Mouse (Mus musculus) spleen, postnatal 36 days (tissue): Measurements from ENCODE around the gene Wdr26.

Experiments
- DNase-seq, 2 experiments: peaks; one replicate each; pipeline ENCODE4 v3.0.0; 2022; ENCODE audit warnings: low spot score in 2 of 2, mixed read lengths in 1 of 2

Wdr26 gene

GRCm38 (mm10) chr1:181237332-181237731 lies 25.5 kb upstream of the Wdr26 start:
- peak; percentile 80 to 82 for DNase-seq

DNA sequence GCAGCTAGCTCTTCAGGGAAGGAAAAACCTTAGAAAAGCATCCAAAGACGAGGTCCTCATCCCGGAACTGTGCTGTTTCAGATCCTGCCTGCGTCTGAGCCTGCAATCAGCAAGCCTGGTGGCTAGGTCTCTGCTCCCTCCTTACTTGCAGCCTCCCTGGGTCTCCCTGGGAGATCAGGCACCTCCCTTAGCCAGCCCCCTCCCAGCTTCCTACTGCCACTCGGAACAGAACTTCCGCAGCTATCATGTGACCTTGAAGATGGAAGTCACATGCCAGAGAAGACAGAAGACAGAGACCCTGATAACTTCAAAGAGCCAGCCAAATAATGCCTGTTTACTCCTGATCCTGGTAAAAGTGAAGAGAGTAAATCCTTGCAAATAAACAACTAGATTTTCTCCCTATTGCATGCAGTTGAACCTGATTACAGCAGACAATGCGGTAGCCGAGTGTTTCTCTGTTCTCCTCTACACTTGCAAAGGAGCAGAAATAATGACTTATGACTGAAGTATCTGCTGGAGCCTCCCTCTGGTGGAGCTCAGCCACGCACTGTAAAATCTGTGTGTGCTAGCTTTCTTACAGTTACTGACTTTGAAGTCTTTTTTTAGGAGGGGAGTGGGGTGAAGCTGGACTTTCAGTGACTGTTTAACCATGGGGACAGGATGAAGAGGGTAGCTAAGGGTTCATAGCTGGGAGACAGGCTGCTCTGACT lies 22.7 kb upstream of the Wdr26 start:
- peak; percentile 60 to 65 for DNase-seq

- no peak for DNase-seq
These were observed 21.9 kb upstream of the Wdr26 start for GRCm38 (mm10) chr1:181233734-181234133.

GRCm38 (mm10) chr1:181232307-181233027 lies 20.7 kb upstream of the Wdr26 start:
- peak; percentile 68 to 79 for DNase-seq

- DNase-seq, result no peak
These were observed 20.0 kb upstream of the Wdr26 start for GRCm38 (mm10) chr1:181231821-181232220.

DNA sequence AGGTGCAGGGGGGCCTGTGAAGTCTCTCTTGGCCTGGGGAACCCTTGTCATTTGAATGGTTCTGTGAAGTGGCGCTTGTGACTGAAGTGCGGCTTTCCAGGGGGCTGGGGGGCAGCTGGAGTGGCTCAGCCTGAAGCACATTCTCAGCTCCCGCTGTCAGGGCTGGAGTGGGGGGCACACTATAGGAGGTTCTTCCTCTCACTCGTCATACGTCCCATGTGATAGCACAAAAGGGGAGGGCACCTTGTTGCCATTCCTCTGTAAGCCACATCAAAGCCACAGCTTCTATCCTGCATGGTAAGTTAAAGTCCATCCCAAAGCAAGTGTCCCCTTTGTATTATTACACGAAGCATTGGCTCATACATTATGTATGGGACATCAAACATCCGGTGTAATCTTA lies 19.5 kb upstream of the Wdr26 start:
- no peak for DNase-seq

DNA sequence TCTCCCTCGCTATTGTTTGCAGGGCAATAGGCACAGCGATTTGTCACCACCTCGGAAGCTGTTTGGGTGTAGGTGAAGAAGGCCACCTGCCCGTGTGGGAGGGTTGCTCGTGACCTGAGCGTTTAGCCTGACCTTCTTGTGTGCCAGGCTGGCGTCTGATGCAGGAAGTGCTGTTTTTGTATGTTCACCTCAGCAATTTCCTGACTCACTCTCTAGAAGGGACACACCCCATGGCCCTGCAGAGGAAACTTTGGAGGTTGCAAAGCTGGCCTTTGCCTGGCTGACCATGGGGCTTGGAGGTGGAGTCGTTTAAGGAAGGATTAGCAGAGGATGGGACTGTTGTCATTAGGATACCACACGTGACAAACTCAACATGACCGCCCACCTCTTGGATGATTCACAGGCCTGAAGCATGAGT lies 18.9 kb upstream of the Wdr26 start:
- DNase-seq, result peak; percentile 78 to 80

DNA sequence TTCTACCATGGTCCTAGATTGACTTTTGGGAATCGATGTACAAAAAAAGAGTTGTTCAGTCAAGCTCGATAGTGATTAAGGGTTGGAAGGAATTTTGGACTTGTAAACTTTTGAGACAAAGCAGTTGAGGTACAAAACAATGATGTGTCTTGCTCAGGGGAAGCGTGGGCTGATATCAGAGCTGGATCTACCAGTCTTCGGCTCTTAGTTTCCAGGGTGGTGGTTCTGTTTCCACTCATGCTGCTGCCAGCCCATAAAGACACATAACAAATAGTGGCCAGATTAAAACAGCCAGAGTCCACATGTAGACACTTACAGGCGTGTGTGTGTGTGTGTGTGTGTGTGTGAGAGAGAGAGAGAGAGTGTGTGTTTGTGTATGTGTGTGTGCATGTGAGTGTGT lies 17.2 kb upstream of the Wdr26 start:
- no peak for DNase-seq

- no peak for DNase-seq
These were observed 16.8 kb upstream of the Wdr26 start for GRCm38 (mm10) chr1:181228591-181228990.

- DNase-seq, result peak; percentile 60 to 62
These were observed 16.0 kb upstream of the Wdr26 start for GRCm38 (mm10) chr1:181227804-181228203.

DNA sequence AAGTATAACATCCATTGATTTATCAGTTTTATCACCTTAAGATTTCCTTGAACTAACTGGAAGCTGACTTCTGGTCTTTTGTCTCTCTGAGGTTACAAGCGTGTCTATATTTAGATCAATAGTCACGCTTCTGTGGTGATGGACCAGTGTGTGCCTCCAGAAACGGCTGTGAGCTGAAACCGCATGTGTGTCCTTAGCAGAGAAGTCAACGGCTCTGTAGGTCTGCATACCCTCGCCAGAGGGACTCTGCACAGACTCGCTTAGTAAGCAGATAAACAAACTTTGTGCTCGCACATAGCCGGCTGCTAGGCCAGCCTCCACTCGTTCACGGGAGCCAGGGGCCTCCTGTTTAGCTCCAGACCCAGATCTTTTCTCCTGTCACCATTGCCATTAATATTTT lies 15.0 kb upstream of the Wdr26 start:
- DNase-seq, result peak; percentile 56 to 62

DNA sequence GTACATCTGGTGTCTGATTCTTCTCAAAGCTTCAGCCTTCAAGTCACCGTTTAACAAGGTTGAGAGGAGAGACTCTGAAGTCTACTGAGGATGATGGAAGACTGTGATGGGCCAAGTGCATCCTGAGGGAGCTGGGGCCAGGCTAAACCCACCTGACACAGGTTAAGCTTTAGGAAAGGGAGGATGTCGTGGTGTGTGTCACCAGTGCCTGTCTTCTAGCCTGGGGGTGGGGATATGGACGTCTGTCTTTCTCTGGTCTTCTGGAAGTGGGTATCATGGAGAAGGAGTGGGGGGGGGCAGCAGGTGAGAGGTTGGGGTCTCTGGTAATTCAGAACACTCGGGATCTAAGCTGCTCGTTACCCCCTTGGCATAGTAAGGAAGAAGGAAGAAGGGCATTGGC lies 13.5 kb upstream of the Wdr26 start:
- no peak for DNase-seq

GRCm38 (mm10) chr1:181222041-181222440 lies 10.2 kb upstream of the Wdr26 start:
- DNase-seq, result no peak

GRCm38 (mm10) chr1:181216315-181216714 lies 4.5 kb upstream of the Wdr26 start:
- DNase-seq, result peak; percentile 45 to 63

- DNase-seq, result no peak
These were observed 2.7 kb upstream of the Wdr26 start for GRCm38 (mm10) chr1:181214296-181215035.

DNA sequence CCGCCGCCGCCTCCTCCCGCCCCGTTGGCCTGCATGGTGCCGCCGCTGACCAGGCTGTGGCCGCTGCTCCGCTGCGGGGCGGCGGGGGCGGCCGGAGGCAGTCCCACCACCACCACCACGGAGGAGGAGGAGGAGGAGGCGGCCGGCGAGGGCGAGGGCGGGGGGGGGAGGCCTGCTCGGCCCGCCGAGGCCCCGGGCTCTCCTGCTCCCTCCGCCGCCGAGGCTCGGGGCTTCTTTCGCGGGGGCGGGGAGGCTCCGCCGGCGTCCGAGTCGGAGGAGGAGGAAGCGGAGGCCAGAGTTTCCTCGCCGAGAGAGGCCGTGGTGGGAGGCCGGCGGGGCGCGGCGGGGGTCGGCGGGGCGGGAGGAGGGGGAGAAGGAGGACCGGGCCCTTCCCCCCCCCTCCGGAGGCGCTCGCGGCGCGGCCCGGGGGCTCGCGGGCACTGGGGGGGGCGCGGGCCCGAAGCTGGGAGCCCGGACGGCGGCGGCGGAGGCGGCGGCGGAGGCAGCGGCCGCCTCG lies 340 bp downstream of the Wdr26 start:
- peak; percentile 31 to 41 for DNase-seq

DNA sequence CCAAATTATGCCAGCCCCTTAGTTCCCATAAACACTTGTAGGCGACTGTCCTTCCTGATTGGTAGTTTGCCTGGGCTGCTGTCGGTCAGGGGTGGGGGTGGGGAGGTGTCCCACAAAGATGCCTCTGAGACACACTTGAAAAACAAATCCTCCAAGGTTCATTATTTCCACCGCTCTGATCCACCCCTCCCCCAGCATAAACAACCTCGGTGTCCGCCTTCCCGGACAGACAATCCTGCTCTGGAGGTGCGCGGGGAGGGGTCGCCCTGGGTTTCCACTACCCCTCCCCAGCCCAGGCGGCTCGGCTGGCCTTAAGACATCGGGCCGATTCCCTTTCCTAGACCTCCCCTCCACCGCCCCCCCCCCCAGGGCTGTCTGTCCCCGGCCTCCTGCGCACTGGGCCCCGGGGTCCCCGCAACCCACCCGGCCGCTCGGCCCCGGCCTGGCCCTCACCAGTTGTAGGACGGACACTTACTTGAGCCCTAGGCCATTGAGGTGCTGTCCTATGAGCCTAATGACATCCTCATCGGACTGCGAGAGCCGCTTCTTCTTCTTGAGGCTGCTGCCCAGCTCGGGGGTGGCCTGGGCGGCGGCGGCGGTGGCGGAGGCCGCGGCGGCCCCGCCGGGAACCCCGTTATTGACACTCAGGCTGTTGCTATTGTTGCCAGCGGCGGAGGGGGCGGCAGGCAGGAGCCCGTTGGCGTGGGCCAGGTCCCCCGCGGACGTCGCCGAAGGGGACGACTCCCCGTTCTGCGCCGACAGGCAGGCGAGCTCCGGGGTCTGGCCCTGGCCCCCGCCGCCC lies 999 bp downstream of the Wdr26 start:
- peak; percentile 20 to 34 for DNase-seq

- DNase-seq, result no peak
These were observed 1.7 kb downstream of the Wdr26 start for GRCm38 (mm10) chr1:181210147-181210546.

DNA sequence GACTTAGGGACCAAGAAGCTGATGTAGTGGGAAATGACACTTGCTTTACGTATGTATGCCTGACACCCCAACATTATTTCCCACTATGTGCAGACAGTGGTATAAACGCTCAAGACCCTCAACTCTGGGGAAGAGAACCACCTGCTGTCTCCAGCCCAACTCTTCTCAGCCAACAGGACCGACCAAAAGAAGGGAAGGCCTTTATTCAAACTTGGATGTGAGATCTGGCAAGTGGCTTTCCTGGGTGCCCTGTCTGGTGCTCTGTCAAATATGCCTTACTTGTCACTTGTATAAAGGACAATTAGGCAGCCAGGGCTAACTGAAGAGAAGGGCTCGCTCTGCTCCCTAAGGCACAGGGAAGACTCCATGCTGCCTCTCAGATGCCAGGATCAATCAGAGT lies 12.4 kb downstream of the Wdr26 start:
- DNase-seq, result no peak

GRCm38 (mm10) chr1:181188925-181189324 lies 22.9 kb downstream of the Wdr26 start:
- DNase-seq, result no peak

- peak; percentile 69 to 74 for DNase-seq
These were observed 41.6 kb downstream of the Wdr26 start for GRCm38 (mm10) chr1:181170210-181170609.
